10 mouse cellular contexts compared by ENCODE assay signal in genomic region chr5:144761161-144761868, GRCm38 (mm10). TPM values are rescaled to one million over a fixed set of nuclear protein-coding genes. Genes with fewer than 3 reads are reported as not detected.
DNase-seq lines count a peak whose midpoint lies in the region; ATAC-seq and TF ChIP-seq lines count a peak whose summit lies in the region.
"Had no signal": no experiment of that assay in that cellular context is flagged by ENCODE, and none has a peak within 500 bp of the region (broad histone marks: within the 10 kb centered on the region; RNA-seq: fewer than 3 reads in every experiment).

Gene Tmem130, minus strand, starts transcription at chr5:144761818.

- peaks cover 52% of the 10 kb centered on the region for H3K27me3 ChIP-seq in heart, embryonic 13.5 days (replicated peaks)
- peaks cover 7% of the 10 kb centered on the region for H3K27me3 ChIP-seq in heart, adult 2 months (ENCODE audit: control insufficient read depth, insufficient read depth, low read length)
- no peaks in the 10 kb centered on the region for H3K27me3 ChIP-seq in forebrain, postnatal 0 days (ENCODE audit: insufficient read depth, low read length)
- H3K27me3 ChIP-seq in liver, embryonic 15.5 days, result peaks cover 47% of the 10 kb centered on the region

- H3K4me1 ChIP-seq in heart, embryonic 13.5 days, result peaks cover 13% of the 10 kb centered on the region
- no peaks in the 10 kb centered on the region for H3K4me1 ChIP-seq in heart, adult 2 months (ENCODE audit: control insufficient read depth, insufficient read depth, low read length)
- H3K4me1 ChIP-seq in forebrain, postnatal 0 days (ENCODE audit: insufficient read depth), result 0 out of 2 replicates have a peak, but pooled peaks cover 16% of the 10 kb centered on the region
- no peaks in the 10 kb centered on the region for H3K4me1 ChIP-seq in liver, embryonic 15.5 days (replicated peaks)

- no peak for TF ChIP-seq POLR2A in heart, adult 2 months (IDR thresholded peaks at IDR 0.05; ENCODE audit: insufficient read depth, low read depth, low read length)

- no peaks in the 10 kb centered on the region for H3K9me3 ChIP-seq in heart, embryonic 13.5 days
- no peaks in the 10 kb centered on the region for H3K9me3 ChIP-seq in forebrain, postnatal 0 days (ENCODE audit: low read length)
- no peaks in the 10 kb centered on the region for H3K9me3 ChIP-seq in liver, embryonic 15.5 days (replicated peaks)

- intact Hi-C loops in heart, adult 2 months (cut with DNase I), result no loop called here

- no peaks in the 10 kb centered on the region for H3K79me2 ChIP-seq in heart, adult 2 months (replicated peaks; ENCODE audit: control insufficient read depth, insufficient read depth, low read length)

- no peak for TF ChIP-seq EP300 in heart, adult 2 months (IDR thresholded peaks at IDR 0.05; ENCODE audit: insufficient read depth, low read depth, low read length)

- no peak within 1 kb of the TSS for H3K27ac ChIP-seq in heart, embryonic 13.5 days (replicated peaks)
- H3K27ac ChIP-seq in heart, adult 2 months, result no peak within 1 kb of the TSS
- H3K27ac ChIP-seq in forebrain, postnatal 0 days (ENCODE audit: low read depth, low read length), result peak within 1 kb of the TSS; percentile 91
- no peak within 1 kb of the TSS for H3K27ac ChIP-seq in liver, embryonic 15.5 days (replicated peaks)

- H3K4me3 ChIP-seq in heart, embryonic 13.5 days, result peak within 1 kb of the TSS; percentile 41
- no peak within 1 kb of the TSS for H3K4me3 ChIP-seq in heart, adult 2 months
- peak within 1 kb of the TSS; percentile 62 for H3K4me3 ChIP-seq in forebrain, postnatal 0 days (ENCODE audit: low read depth, low read length)
- no peak within 1 kb of the TSS for H3K4me3 ChIP-seq in liver, embryonic 15.5 days (replicated peaks)

- no peak for TF ChIP-seq CTCF in heart, adult 2 months (IDR thresholded peaks at IDR 0.05)
- TF ChIP-seq CTCF in forebrain, postnatal 0 days (IDR thresholded peaks at IDR 0.05; ENCODE audit: low read depth), result peak; percentile 61

- no peak for DNase-seq in heart, adult 2 months
- DNase-seq in cerebellum, adult 11-12 months, result peak; percentile 93
- peak; percentile 86 for DNase-seq in forebrain, postnatal 0 days
- DNase-seq in large intestine, adult 2 months (ENCODE audit: low read depth, low spot score), result peak; percentile 11
- DNase-seq in right cerebral cortex, postnatal 36 days (ENCODE audit: low spot score in 2 of 2), result peak; percentile 83 to 84
- no peak for DNase-seq in urinary bladder, postnatal 36 days (ENCODE audit: low spot score in 2 of 2)

- peak within 1 kb of the TSS; percentile 65 for H3K4me2 ChIP-seq in heart, embryonic 13.5 days
- peak within 1 kb of the TSS; percentile 61 for H3K4me2 ChIP-seq in forebrain, postnatal 0 days (ENCODE audit: low read depth)
- peak within 1 kb of the TSS; percentile 45 for H3K4me2 ChIP-seq in liver, embryonic 15.5 days

- peak within 1 kb of the TSS; percentile 50; the same call in 1 of the 2 replicates for H3K9ac ChIP-seq in heart, embryonic 13.5 days
- no peak within 1 kb of the TSS for H3K9ac ChIP-seq in heart, adult 2 months (ENCODE audit: low read depth, low read length)
- H3K9ac ChIP-seq in forebrain, postnatal 0 days, result peak within 1 kb of the TSS; percentile 90
- H3K9ac ChIP-seq in liver, embryonic 15.5 days, result no peak within 1 kb of the TSS

- H3K36me3 ChIP-seq in heart, embryonic 13.5 days, result no peaks in the 10 kb centered on the region
- H3K36me3 ChIP-seq in heart, adult 2 months (ENCODE audit: control insufficient read depth, insufficient read depth, low read length), result no peaks in the 10 kb centered on the region
- no peaks in the 10 kb centered on the region for H3K36me3 ChIP-seq in forebrain, postnatal 0 days (ENCODE audit: insufficient read depth)
- no peaks in the 10 kb centered on the region for H3K36me3 ChIP-seq in liver, embryonic 15.5 days (replicated peaks)

- 1% methylated on average over 38 of the region's 38 CpGs for WGBS in heart, embryonic 13.5 days
- WGBS in heart, adult 2 months, result 2% methylated on average over 38 of the region's 38 CpGs
- under 1% methylated on average over 38 of the region's 38 CpGs for WGBS in forebrain, postnatal 0 days
- WGBS in large intestine, adult 2 months, result 3% methylated on average over 38 of the region's 38 CpGs
- WGBS in liver, embryonic 15.5 days (ENCODE audit: insufficient replicate concordance), result 3% methylated on average over 38 of the region's 38 CpGs

- no peak for ATAC-seq in heart, embryonic 13.5 days (ENCODE audit: extremely low read depth, insufficient number of reproducible peaks, low FRiP score, low TSS enrichment)
- peak; percentile 93 for ATAC-seq in forebrain, postnatal 0 days
- ATAC-seq in liver, embryonic 15.5 days (ENCODE audit: insufficient read depth), result no peak; the same call in 1 of the 2 replicates

RNA-seq across cellular contexts. Expression of gene Tmem130, which starts in this region (rescaled TPM):
- 0.92 and 1.9 TPM in 2 replicates for polyA plus RNA-seq in heart, embryonic 13.5 days (2015; fragmentation: Nextera tagmentation; extraction: Ambion mirVana)
- total RNA-seq in heart, adult 2 months (2021), result under 1 TPM; 0.21 to 0.27 TPM
- 0.29 and 0.35 TPM in 2 replicates for polyA plus RNA-seq in heart, adult 2 months (2012; rRNA removed)
- 164 and 262 TPM in 2 replicates for total RNA-seq in forebrain, postnatal 0 days (2014; rRNA removed)
- polyA plus RNA-seq in forebrain, postnatal 0 days (2015; fragmentation: Nextera tagmentation; extraction: Ambion mirVana), result 175 and 379 TPM in 2 replicates
- polyA plus RNA-seq in large intestine, adult 2 months (2012; rRNA removed), result 1.2 and 1.5 TPM in 2 replicates
- 0.41 and 0.69 TPM in 2 replicates for polyA plus RNA-seq in liver, embryonic 15.5 days (2015; fragmentation: Nextera tagmentation; extraction: Ambion mirVana)
- total RNA-seq: liver, adult 2 months had no signal
- polyA plus RNA-seq: C2C12 had no signal

Comparison
In these comparisons a context has a peak if more than half of its experiments do, and no peak if none do; other contexts are left out.
1. RNA of gene Tmem130 (total RNA-seq): 164 to 262 TPM in forebrain, postnatal 0 days; 0.21 to 0.27 TPM in heart, adult 2 months; every median in the first group is over 100 times any median in the second.
2. RNA of gene Tmem130 (polyA plus RNA-seq): 175 to 379 TPM in forebrain, postnatal 0 days; 1.2 to 1.5 TPM in large intestine, adult 2 months, 0.92 to 1.9 TPM in heart, embryonic 13.5 days, 0.41 to 0.69 TPM in liver, embryonic 15.5 days and 0.29 to 0.35 TPM in heart, adult 2 months; every median in the first group is over 10 times any median in the second.
3. H3K4me3 ChIP-seq: peak in heart, embryonic 13.5 days (single experiment) and forebrain, postnatal 0 days (single experiment); none in heart, adult 2 months (single experiment) and liver, embryonic 15.5 days (single experiment).
4. H3K9ac ChIP-seq: peak in heart, embryonic 13.5 days (single experiment) and forebrain, postnatal 0 days (single experiment); none in heart, adult 2 months (single experiment) and liver, embryonic 15.5 days (single experiment).
5. DNase-seq: peak in cerebellum, adult 11-12 months (single experiment), forebrain, postnatal 0 days (single experiment), large intestine, adult 2 months (single experiment) and right cerebral cortex, postnatal 36 days (2 of 2); none in heart, adult 2 months (0 of 2) and urinary bladder, postnatal 36 days (0 of 2).
6. Peak in every context shown above with its lines, with median percentiles within 50 percentile points of each other: H3K4me2 ChIP-seq.